Mouse (Mus musculus): ENCODE measurements around the gene Aars. TPM values are rescaled to one million over a fixed set of nuclear protein-coding genes. Genes with fewer than 3 reads are reported as not detected.
A peak's percentile ranks its signal among the peaks of the same experiment; 100 is the strongest.
"Not testable (repeated sequence)": the region's sequence is repeated elsewhere in the genome, so short reads cannot be mapped to it uniquely, and the experiment has no call there.

Gene Aars
- polyA plus RNA-seq, 1 experiment: 70.9 TPM

GRCm38 (mm10) chr8:111062893-111063292 is 29.9 kb downstream of the Aars start:
- Histone ChIP-seq H3K27ac (ENCODE audit: insufficient read depth, low read length) (no peak overlapping the region), H3K4me1 (ENCODE audit: control insufficient read depth, insufficient read depth, low read length) (no peaks in the 10 kb centered on the region), H3K4me3 (ENCODE audit: insufficient read depth, low read length) (no peak overlapping the region)
- TF ChIP-seq POLR2A (IDR thresholded peaks at IDR 0.05; ENCODE audit: extremely low read depth, insufficient read depth, low read length) (no peak), CTCF (IDR thresholded peaks at IDR 0.05; ENCODE audit: extremely low read depth, insufficient read depth, low read length) (no peak)

GRCm38 (mm10) chr8:111066308-111066707 is 33.4 kb downstream of the Aars start:
- H3K4me3 ChIP-seq (ENCODE audit: insufficient read depth, low read length): no peak overlapping the region
- H3K4me1 ChIP-seq (ENCODE audit: control insufficient read depth, insufficient read depth, low read length): no peaks in the 10 kb centered on the region
- no peak overlapping the region for H3K27ac ChIP-seq (ENCODE audit: insufficient read depth, low read length)
- no peak for TF ChIP-seq POLR2A (IDR thresholded peaks at IDR 0.05; ENCODE audit: extremely low read depth, insufficient read depth, low read length)
- TF ChIP-seq CTCF (IDR thresholded peaks at IDR 0.05; ENCODE audit: extremely low read depth, insufficient read depth, low read length): no peak

- Histone ChIP-seq H3K4me1 (ENCODE audit: control insufficient read depth, insufficient read depth, low read length) (no peaks in the 10 kb centered on the region), H3K27ac (ENCODE audit: insufficient read depth, low read length) (no peak overlapping the region), H3K4me3 (ENCODE audit: insufficient read depth, low read length) (no peak overlapping the region)
- TF ChIP-seq POLR2A (IDR thresholded peaks at IDR 0.05; ENCODE audit: extremely low read depth, insufficient read depth, low read length): no peak
- no peak for TF ChIP-seq CTCF (IDR thresholded peaks at IDR 0.05; ENCODE audit: extremely low read depth, insufficient read depth, low read length)
Measured at GRCm38 (mm10) chr8:111067439-111067838, 34.5 kb downstream of the Aars start.

GRCm38 (mm10) chr8:111068660-111069059 is 35.7 kb downstream of the Aars start:
- H3K4me3 ChIP-seq (ENCODE audit: insufficient read depth, low read length); H3K27ac ChIP-seq (ENCODE audit: insufficient read depth, low read length); H3K4me1 ChIP-seq (ENCODE audit: control insufficient read depth, insufficient read depth, low read length): not testable (repeated sequence)

GRCm38 (mm10) chr8:111075926-111076325 is 43.0 kb downstream of the Aars start:
- Histone ChIP-seq H3K4me1 (ENCODE audit: control insufficient read depth, insufficient read depth, low read length) (peaks cover 4% of the 10 kb centered on the region; the same call in 1 of the 2 replicates), H3K27ac (ENCODE audit: insufficient read depth, low read length) (no peak overlapping the region), H3K4me3 (ENCODE audit: insufficient read depth, low read length) (no peak overlapping the region)
- TF ChIP-seq POLR2A (IDR thresholded peaks at IDR 0.05; ENCODE audit: extremely low read depth, insufficient read depth, low read length): no peak
- no peak for TF ChIP-seq CTCF (IDR thresholded peaks at IDR 0.05; ENCODE audit: extremely low read depth, insufficient read depth, low read length)

- Histone ChIP-seq H3K27ac (ENCODE audit: insufficient read depth, low read length) (no peak overlapping the region), H3K4me3 (ENCODE audit: insufficient read depth, low read length) (no peak overlapping the region), H3K4me1 (ENCODE audit: control insufficient read depth, insufficient read depth, low read length) (peaks cover 4% of the 10 kb centered on the region; the same call in 1 of the 2 replicates)
- no peak for TF ChIP-seq POLR2A (IDR thresholded peaks at IDR 0.05; ENCODE audit: extremely low read depth, insufficient read depth, low read length)
- no peak for TF ChIP-seq CTCF (IDR thresholded peaks at IDR 0.05; ENCODE audit: extremely low read depth, insufficient read depth, low read length)
Measured at GRCm38 (mm10) chr8:111079461-111079860, 46.5 kb downstream of the Aars start.

GRCm38 (mm10) chr8:111079861-111080271 is 46.9 kb downstream of the Aars start:
- no peak overlapping the region for H3K4me3 ChIP-seq (ENCODE audit: insufficient read depth, low read length)
- TF ChIP-seq POLR2A (IDR thresholded peaks at IDR 0.05; ENCODE audit: extremely low read depth, insufficient read depth, low read length) (no peak), CTCF (IDR thresholded peaks at IDR 0.05; ENCODE audit: extremely low read depth, insufficient read depth, low read length) (no peak)
- peaks cover 4% of the 10 kb centered on the region; the same call in 1 of the 2 replicates for H3K4me1 ChIP-seq (ENCODE audit: control insufficient read depth, insufficient read depth, low read length)
- H3K27ac ChIP-seq (ENCODE audit: insufficient read depth, low read length): no peak overlapping the region

GRCm38 (mm10) chr8:111081580-111082258 is 48.8 kb downstream of the Aars start:
- H3K4me1 ChIP-seq (ENCODE audit: control insufficient read depth, insufficient read depth, low read length): no peaks in the 10 kb centered on the region
- no peak for TF ChIP-seq POLR2A (IDR thresholded peaks at IDR 0.05; ENCODE audit: extremely low read depth, insufficient read depth, low read length)
- H3K27ac ChIP-seq (ENCODE audit: insufficient read depth, low read length): no peak overlapping the region
- no peak overlapping the region for H3K4me3 ChIP-seq (ENCODE audit: insufficient read depth, low read length)

GRCm38 (mm10) chr8:111083936-111084335 is 51.0 kb downstream of the Aars start:
- not testable (repeated sequence) for H3K4me3 ChIP-seq (ENCODE audit: insufficient read depth, low read length); H3K27ac ChIP-seq (ENCODE audit: insufficient read depth, low read length); H3K4me1 ChIP-seq (ENCODE audit: control insufficient read depth, insufficient read depth, low read length)

GRCm38 (mm10) chr8:111090126-111090525 is 57.2 kb downstream of the Aars start:
- TF ChIP-seq POLR2A (IDR thresholded peaks at IDR 0.05; ENCODE audit: extremely low read depth, insufficient read depth, low read length) (no peak), CTCF (IDR thresholded peaks at IDR 0.05; ENCODE audit: extremely low read depth, insufficient read depth, low read length) (peak; percentile 93)
- Histone ChIP-seq H3K27ac (ENCODE audit: insufficient read depth, low read length) (no peak overlapping the region), H3K4me3 (ENCODE audit: insufficient read depth, low read length) (no peak overlapping the region), H3K4me1 (ENCODE audit: control insufficient read depth, insufficient read depth, low read length) (no peaks in the 10 kb centered on the region)
